Mouse (Mus musculus): ENCODE results near the gene Trim27. TPM values are rescaled to one million over a fixed set of nuclear protein-coding genes. Genes with fewer than 3 reads are reported as not detected.

Gene Trim27
- polyA plus RNA-seq, 1 experiment from 2014 or later = 167 TPM

- peak overlapping the region; percentile 33; the same call in 1 of the 2 replicates for H3K9ac ChIP-seq
- WGBS = 4% methylated on average over 10 of the region's 10 CpGs
- H3K27ac ChIP-seq = no peak overlapping the region
- peak overlapping the region; percentile 59 for H3K4me3 ChIP-seq
- no peaks in the 10 kb centered on the region for H3K4me1 ChIP-seq
- no peaks in the 10 kb centered on the region for H3K9me3 ChIP-seq
- H3K27me3 ChIP-seq = no peaks in the 10 kb centered on the region
- H3K4me2 ChIP-seq (replicated peaks) = peak overlapping the region; percentile 70
- ATAC-seq (ENCODE audit: insufficient number of reproducible peaks, insufficient read depth, low FRiP score, low TSS enrichment) = no peak
- H3K36me3 ChIP-seq = no peaks in the 10 kb centered on the region
Observed at GRCm38 (mm10) chr13:21223242-21223655, 44.0 kb downstream of the Trim27 start.

GRCm38 (mm10) chr13:21224376-21224775 is 45.1 kb downstream of the Trim27 start:
- no peak for ATAC-seq (ENCODE audit: insufficient number of reproducible peaks, insufficient read depth, low FRiP score, low TSS enrichment)
- no peaks in the 10 kb centered on the region for H3K9me3 ChIP-seq
- no peaks in the 10 kb centered on the region for H3K27me3 ChIP-seq
- H3K4me3 ChIP-seq = no peak overlapping the region
- no peaks in the 10 kb centered on the region for H3K36me3 ChIP-seq
- no peak overlapping the region for H3K4me2 ChIP-seq (replicated peaks)
- WGBS = 93% methylated on average over 1 of the region's 1 CpGs
- no peak overlapping the region for H3K27ac ChIP-seq
- no peak overlapping the region for H3K9ac ChIP-seq
- no peaks in the 10 kb centered on the region for H3K4me1 ChIP-seq

- Histone ChIP-seq H3K9ac (no peak overlapping the region), H3K4me3 (no peak overlapping the region), H3K4me2 (replicated peaks) (no peak overlapping the region), H3K4me1 (no peaks in the 10 kb centered on the region), H3K27ac (no peak overlapping the region), H3K36me3 (no peaks in the 10 kb centered on the region), H3K27me3 (no peaks in the 10 kb centered on the region), H3K9me3 (no peaks in the 10 kb centered on the region)
- ATAC-seq (ENCODE audit: insufficient number of reproducible peaks, insufficient read depth, low FRiP score, low TSS enrichment) = no peak
- 58% methylated on average over 6 of the region's 6 CpGs for WGBS
Observed at GRCm38 (mm10) chr13:21225206-21225605, 46.0 kb downstream of the Trim27 start.

- Histone ChIP-seq H3K9ac (no peak overlapping the region), H3K36me3 (no peaks in the 10 kb centered on the region), H3K27ac (no peak overlapping the region), H3K27me3 (no peaks in the 10 kb centered on the region), H3K4me3 (no peak overlapping the region), H3K4me1 (no peaks in the 10 kb centered on the region), H3K4me2 (replicated peaks) (no peak overlapping the region), H3K9me3 (no peaks in the 10 kb centered on the region)
- WGBS = 70% methylated on average over 3 of the region's 3 CpGs
- ATAC-seq (ENCODE audit: insufficient number of reproducible peaks, insufficient read depth, low FRiP score, low TSS enrichment) = no peak
Observed at GRCm38 (mm10) chr13:21226031-21226430, 46.8 kb downstream of the Trim27 start.

GRCm38 (mm10) chr13:21233732-21234705 is 54.8 kb downstream of the Trim27 start:
- peak overlapping the region; percentile 49 for H3K4me3 ChIP-seq
- H3K27ac ChIP-seq = no peak overlapping the region
- no peaks in the 10 kb centered on the region for H3K9me3 ChIP-seq
- peaks cover 11% of the 10 kb centered on the region for H3K4me1 ChIP-seq
- peak; percentile 81 for ATAC-seq (ENCODE audit: insufficient number of reproducible peaks, insufficient read depth, low FRiP score, low TSS enrichment)
- no peaks in the 10 kb centered on the region for H3K36me3 ChIP-seq
- WGBS = under 1% methylated on average over 43 of the region's 43 CpGs
- H3K9ac ChIP-seq = peak overlapping the region; percentile 57
- no peaks in the 10 kb centered on the region for H3K27me3 ChIP-seq
- peak overlapping the region; percentile 65 for H3K4me2 ChIP-seq (replicated peaks)

GRCm38 (mm10) chr13:21236714-21237113 is 57.5 kb downstream of the Trim27 start:
- Histone ChIP-seq H3K4me1 (peaks cover 11% of the 10 kb centered on the region), H3K9ac (no peak overlapping the region), H3K4me3 (no peak overlapping the region), H3K27me3 (no peaks in the 10 kb centered on the region), H3K36me3 (no peaks in the 10 kb centered on the region), H3K4me2 (replicated peaks) (no peak overlapping the region), H3K27ac (peak overlapping the region; percentile 24; the same call in 1 of the 2 replicates), H3K9me3 (no peaks in the 10 kb centered on the region)
- no peak for ATAC-seq (ENCODE audit: insufficient number of reproducible peaks, insufficient read depth, low FRiP score, low TSS enrichment)
- 56% methylated on average over 2 of the region's 2 CpGs for WGBS

GRCm38 (mm10) chr13:21237161-21237560 is 57.9 kb downstream of the Trim27 start:
- Histone ChIP-seq H3K4me2 (replicated peaks) (no peak overlapping the region; the same call in 1 of the 2 replicates), H3K27me3 (no peaks in the 10 kb centered on the region), H3K9me3 (no peaks in the 10 kb centered on the region), H3K27ac (peak overlapping the region; percentile 24; the same call in 1 of the 2 replicates), H3K9ac (no peak overlapping the region), H3K36me3 (no peaks in the 10 kb centered on the region), H3K4me1 (peaks cover 11% of the 10 kb centered on the region), H3K4me3 (no peak overlapping the region)
- ATAC-seq (ENCODE audit: insufficient number of reproducible peaks, insufficient read depth, low FRiP score, low TSS enrichment) = no peak
- 21% methylated on average over 6 of the region's 6 CpGs for WGBS

GRCm38 (mm10) chr13:21240788-21241187 is 61.5 kb downstream of the Trim27 start:
- Histone ChIP-seq H3K4me2 (replicated peaks) (no peak overlapping the region), H3K9ac (no peak overlapping the region), H3K27me3 (peaks cover 18% of the 10 kb centered on the region), H3K27ac (no peak overlapping the region), H3K9me3 (no peaks in the 10 kb centered on the region), H3K36me3 (no peaks in the 10 kb centered on the region), H3K4me1 (peaks cover 11% of the 10 kb centered on the region), H3K4me3 (no peak overlapping the region)
- ATAC-seq (ENCODE audit: insufficient number of reproducible peaks, insufficient read depth, low FRiP score, low TSS enrichment) = no peak
- 11% methylated on average over 7 of the region's 7 CpGs for WGBS

GRCm38 (mm10) chr13:21242408-21243125 is 63.3 kb downstream of the Trim27 start:
- Histone ChIP-seq H3K4me1 (peaks cover 5% of the 10 kb centered on the region), H3K27ac (no peak overlapping the region), H3K9me3 (no peaks in the 10 kb centered on the region), H3K9ac (no peak overlapping the region), H3K4me3 (peak overlapping the region; percentile 23), H3K4me2 (replicated peaks) (peak overlapping the region; percentile 48), H3K27me3 (peaks cover 18% of the 10 kb centered on the region), H3K36me3 (no peaks in the 10 kb centered on the region)
- no peak for ATAC-seq (ENCODE audit: insufficient number of reproducible peaks, insufficient read depth, low FRiP score, low TSS enrichment)
- WGBS = 6% methylated on average over 16 of the region's 16 CpGs

GRCm38 (mm10) chr13:21243196-21243595 is 64.0 kb downstream of the Trim27 start:
- Histone ChIP-seq H3K27me3 (peaks cover 18% of the 10 kb centered on the region), H3K9me3 (no peaks in the 10 kb centered on the region), H3K9ac (no peak overlapping the region), H3K4me2 (replicated peaks) (peak overlapping the region; percentile 48), H3K36me3 (no peaks in the 10 kb centered on the region), H3K4me1 (no peaks in the 10 kb centered on the region), H3K4me3 (peak overlapping the region; percentile 23), H3K27ac (no peak overlapping the region)
- ATAC-seq (ENCODE audit: insufficient number of reproducible peaks, insufficient read depth, low FRiP score, low TSS enrichment) = no peak
- WGBS = 16% methylated on average over 13 of the region's 13 CpGs

GRCm38 (mm10) chr13:21244089-21244488 is 64.8 kb downstream of the Trim27 start:
- no peaks in the 10 kb centered on the region for H3K36me3 ChIP-seq
- no peak for ATAC-seq (ENCODE audit: insufficient number of reproducible peaks, insufficient read depth, low FRiP score, low TSS enrichment)
- H3K9ac ChIP-seq = no peak overlapping the region
- no peak overlapping the region for H3K27ac ChIP-seq
- H3K4me1 ChIP-seq = no peaks in the 10 kb centered on the region
- no peaks in the 10 kb centered on the region for H3K9me3 ChIP-seq
- 78% methylated on average over 5 of the region's 5 CpGs for WGBS
- no peak overlapping the region for H3K4me3 ChIP-seq
- H3K27me3 ChIP-seq = peaks cover 18% of the 10 kb centered on the region
- no peak overlapping the region for H3K4me2 ChIP-seq (replicated peaks)
